Mouse (Mus musculus): ENCODE results near the gene Arl6ip6.

Gene Arl6ip6

DNA sequence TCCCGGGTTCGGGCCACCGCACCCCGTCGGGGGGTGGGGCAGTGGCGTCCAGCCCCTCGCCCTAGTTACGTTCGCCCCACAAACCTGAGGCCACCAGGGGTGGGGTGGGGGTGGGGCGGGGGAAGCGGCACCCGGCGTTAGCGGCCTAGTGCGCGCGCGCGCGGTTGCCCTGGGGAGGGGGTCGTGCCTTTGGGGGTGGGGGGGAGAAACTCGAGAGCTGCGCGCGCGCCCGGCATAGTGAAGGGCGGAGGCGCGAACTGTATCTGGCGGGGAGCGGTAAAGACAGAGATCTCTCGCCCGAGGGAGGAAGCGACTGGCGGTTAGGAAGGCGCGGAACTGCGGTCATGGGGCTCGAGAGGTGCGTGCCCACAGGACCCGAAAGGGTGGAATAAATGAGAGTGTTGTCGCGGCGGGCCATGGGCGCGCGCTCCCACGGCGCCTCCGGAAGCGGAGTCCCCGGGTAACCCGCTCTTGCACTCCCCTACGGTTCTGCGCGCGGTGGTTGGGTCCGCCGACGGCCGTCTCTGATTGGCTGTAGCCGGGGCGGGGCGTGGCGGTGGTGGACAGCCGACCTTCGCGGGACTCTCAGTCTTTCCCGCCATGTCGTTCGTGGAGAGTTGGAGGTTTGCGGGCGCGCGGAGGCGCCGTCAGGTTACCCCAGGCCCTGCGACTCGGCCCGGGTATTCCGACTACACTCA is at the start of gene Arl6ip6:
Arl6ip6 (plus strand) TSS at position 204 of the 698 bp plus-strand sequence.
- DNase-seq (ENCODE audit: low spot score), result peak; percentile 97

DNA sequence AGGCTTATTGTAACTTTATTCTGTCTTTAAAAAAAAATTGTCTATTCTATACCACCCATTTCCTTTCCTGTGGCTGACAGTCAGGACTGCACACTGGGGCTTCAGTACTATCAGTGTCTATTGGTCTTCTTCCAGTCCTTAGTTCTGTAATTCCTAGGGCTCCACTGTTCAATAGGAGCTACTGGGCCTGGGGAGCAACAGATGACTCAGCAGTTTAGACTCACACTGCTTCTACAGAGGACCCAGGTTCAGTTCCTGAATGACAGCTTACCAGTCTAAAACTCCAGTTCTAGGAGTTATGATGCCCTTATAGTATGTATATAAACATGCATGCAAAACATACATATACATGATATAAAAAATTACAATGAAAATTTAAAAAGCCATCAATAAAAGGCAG is 44.7 kb upstream of the Arl6ip6 start:
- DNase-seq (ENCODE audit: low spot score), result no peak

DNA sequence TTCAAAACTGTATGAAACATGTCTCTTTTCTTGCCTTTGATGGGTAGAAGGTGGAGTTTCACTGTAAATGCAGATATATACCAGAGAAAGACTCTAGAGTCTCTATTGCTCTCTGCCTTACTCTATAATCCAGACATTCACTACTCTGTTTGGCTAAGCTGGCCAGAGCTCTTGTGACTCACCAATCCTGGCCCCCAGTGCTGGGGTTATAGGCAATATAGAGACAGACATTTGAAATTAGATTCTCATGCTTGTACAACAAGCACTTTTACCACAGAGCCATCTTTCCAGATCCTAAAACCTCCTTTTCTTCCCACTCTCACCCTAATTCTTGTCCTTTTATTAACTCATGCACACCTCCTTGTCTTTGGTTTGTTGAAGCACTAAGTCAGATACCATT is 17.6 kb upstream of the Arl6ip6 start:
- no peak for DNase-seq (ENCODE audit: low spot score)

DNA sequence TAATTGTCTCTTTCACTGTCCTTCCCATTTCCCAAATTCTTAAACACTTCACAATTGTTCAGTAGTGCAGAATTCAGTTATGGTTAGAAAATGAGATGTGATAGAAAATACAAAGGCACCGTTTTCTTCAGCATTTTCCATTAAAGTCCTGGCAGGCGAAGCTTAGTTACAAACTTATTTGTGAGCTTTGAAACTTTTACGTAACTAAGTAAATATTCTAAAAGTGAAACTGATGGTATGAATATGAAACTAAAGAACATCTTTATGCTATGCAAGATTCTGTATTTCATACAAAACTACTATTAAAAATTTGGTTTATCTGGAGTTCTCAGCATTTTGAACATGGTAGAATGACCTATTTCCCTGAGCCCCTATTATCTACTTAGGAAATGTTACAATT is 12.6 kb upstream of the Arl6ip6 start:
- DNase-seq (ENCODE audit: low spot score), result no peak

DNA sequence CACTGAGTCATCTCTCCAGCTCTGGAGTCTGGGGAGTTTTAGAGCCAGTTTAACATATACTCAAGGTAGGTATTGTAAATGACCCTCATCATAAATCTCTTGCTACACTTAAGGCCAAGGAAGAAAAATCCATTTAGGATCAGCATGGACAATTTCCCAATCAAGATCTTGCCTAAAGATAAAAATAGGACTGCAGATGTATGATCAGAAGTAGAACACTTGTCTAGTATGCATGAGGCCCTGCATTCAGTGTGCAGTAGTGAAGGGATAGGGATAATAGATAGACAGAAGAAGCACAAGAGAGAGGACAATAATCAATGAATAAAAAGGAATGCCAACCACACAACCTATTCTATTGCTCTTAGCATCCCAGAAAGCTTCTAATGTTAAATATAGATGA is 11.7 kb upstream of the Arl6ip6 start:
- no peak for DNase-seq (ENCODE audit: low spot score)

DNA sequence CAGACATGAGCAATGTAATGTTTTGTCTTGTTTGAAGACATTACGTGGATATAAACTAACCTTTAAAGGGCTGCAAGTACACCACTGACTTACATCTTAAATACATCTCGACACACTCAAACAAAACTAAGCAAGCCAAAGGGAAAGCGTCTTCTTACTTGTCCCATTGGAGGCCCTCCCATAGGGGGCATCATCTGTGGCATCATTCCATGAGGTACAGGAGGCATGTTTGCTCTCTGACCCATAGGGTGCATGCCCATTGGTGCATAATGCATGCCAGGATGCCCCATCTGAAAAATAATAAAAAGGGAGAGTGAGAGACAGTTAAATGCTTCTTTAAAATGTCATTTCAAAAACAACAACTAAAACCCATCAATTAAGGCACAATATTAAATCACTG is 1.7 kb upstream of the Arl6ip6 start:
- peak; percentile 19 for DNase-seq (ENCODE audit: low spot score)

DNA sequence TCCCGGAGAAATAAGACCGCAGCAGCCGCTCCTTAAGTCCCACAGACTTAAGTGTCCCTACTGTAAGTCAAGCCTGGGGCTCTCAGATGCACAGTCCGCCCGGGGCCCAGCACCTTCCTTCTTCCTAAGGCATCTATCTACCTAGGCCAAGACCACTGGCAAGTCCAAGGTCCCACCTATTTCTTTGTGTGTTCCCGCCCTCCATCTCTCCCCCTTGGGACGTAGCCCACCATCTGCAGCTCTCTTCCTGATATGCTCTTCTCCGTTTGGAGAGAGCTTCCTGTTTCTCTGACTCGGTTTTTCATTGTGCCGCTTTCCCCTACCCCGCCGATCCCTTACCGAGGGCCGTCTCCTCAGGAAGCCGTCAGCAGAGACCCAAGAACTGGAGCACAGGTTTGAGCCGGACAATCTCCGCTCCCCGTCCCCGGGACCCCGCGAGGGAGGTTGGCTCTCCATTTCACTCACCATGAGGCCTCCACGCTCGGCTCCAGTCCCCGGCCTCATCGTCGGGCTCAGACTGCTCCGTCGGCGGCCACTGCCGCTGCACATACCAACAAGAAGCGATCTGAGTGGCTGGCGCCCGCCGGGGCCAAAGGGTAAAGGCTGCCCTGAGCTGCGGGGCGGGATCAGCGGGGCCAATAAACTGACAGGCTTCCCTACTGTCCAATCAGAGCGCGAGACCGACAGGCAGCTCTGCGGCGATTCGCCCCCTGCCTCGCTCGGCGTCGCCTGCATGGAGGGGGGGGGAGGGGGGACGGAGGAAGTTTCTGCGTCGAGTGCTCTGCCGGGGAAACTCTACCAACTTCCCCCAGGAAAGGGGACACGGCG is 628 bp upstream of the Arl6ip6 start, which contains the start of gene Prpf40a:
Prpf40a (minus strand) TSS at position 601 of the 828 bp plus-strand sequence.
- DNase-seq (ENCODE audit: low spot score), result peak; percentile 99

DNA sequence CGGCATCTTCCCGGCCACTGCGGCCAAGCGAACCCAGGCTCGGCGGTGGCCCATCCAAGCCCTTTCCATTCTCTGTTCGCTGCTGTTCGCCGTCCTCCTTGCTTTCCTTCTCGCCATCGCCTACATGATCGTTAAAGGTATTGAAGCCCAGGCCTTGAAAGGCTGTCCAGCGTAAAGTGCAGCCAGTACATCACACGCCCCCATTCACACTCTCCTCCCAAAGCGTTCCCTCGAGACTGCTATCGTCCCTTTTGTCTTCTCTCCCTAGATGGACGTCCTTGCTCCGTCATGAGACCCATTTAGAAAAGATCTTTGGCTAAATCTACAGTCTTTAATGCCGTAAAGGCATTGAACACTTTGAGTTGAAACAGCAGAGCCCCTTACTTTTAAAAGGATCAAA is 860 bp downstream of the Arl6ip6 start:
- DNase-seq (ENCODE audit: low spot score), result no peak

DNA sequence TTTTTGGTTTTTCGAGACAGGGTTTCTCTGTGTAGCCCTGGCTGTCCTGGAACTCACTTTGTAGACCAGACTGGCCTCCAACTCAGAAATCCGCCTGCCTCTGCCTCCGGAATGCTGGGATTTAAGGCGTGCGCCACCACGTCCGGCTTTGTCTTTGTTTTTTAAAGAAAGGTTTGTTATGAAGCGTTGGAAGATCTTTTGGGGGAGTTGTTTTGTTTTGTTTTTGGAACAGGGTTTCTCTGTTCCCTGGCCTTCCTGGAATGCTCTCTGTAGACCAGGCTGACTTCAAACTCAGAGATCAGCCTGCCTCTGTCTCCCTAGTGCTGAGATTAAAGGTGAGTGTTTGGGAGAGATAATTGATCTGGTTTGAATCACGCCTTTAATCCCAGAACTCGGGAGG is 4.9 kb downstream of the Arl6ip6 start:
- DNase-seq (ENCODE audit: low spot score), result no peak

DNA sequence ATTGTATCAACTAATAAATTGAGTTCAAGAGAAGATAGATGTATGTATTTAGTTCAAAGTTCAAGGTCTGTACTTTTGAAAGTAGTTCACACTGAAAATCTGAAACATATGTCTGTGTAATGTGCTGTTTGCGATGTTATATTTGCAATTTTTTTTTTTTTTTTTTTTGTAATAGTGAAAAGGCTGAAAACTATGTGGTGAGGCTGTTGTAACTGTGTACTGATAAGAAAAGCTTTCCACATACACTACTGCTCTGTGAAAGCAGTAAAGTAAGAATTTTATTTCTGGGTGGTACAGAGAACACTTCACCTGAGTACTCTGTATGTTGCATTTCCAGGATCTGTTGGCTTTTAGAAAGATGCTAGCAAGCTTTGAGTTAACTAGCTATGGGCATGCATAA is 7.7 kb downstream of the Arl6ip6 start:
- no peak for DNase-seq (ENCODE audit: low spot score)

DNA sequence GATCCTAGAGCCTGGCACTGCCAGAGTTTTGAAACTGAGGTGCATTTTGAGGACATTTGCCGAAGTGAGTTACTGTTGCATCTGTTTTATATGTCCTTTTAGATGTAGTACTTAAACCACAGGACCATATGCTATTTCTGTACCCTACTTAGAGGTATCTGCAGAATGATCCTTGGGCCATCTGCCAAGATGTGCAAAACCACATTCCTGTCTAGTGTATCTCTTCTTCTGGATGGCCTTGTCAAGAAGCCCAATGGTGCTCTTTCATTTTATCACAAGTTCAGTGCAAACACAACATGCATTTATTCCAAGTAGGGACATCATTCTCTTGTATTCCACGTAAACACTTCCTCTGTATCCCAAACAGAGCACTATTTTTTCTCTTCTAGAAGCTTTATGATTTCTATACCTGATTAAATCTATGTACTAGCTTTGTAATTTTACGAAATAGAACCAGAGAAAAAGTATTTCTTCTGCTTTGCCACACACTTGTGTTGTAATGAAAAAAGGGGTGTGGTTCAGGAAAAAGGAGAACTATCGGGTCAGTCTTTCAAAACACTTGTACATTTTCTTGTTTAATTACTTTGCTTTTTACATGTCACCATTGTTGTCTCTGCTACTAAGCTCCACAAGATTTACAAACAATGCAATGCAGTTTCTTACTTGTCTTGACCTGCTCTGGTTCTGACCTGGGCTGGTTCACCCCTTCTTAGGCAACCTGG is 8.8 kb downstream of the Arl6ip6 start:
- DNase-seq (ENCODE audit: low spot score), result no peak

DNA sequence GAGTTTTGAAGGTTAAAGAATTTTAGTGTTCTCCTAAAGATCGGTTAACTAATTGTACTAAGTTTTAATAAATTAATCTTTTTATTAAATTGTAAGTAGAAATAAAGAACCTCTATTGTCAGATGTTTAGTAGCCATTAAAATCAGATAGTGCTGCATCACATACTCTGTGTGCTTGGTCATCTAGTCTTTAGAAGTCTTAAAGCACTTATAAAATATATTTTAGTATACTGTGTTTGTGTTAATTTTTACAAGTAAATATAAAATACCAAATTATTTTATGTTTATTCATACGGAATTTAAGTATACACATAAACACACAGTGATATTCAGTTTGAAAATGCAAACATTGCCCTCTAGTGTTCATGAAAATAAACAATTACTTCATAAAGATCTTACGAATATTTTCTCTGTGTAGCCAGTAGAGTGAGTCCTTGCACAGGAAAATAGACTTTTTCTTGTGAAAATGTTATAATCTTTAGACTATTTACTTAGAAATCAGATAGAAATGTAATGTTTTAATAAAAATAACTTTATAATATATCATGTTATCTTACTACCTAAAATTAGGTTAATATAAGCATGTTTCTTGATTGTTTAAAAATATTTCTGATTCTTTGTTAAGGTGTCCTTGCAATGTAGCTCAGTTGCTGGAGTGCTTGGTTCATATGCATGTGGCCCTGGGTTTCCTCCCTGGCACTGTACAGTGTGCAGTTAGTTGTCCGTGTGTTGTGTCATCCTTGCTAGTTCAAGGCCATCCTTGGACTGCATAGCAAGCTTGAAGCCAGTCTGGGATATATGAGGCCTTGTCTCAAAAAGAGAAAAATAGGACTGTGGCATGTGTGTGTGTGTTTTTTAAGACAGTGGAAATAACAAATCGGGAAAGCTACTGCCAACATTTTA is 13.1 kb downstream of the Arl6ip6 start:
- DNase-seq (ENCODE audit: low spot score), result no peak

DNA sequence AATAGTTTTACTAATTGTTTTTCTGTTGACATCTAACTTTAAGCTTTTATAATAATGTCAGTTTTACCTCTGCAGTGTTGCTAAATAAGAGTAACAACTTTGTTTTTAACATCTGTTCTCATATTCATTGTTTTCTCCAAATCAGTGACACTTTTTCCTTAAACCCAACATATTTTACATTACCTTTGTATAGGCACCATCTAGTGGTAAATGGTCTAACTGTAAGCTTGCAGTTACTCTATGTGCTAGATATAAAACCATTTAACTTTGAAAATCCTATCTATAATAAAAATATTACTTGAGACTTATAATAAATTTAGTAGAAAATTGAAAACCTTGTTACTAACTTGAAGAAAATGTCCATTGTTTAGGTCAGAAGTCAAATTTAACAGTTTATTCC is 15.2 kb downstream of the Arl6ip6 start:
- no peak for DNase-seq (ENCODE audit: low spot score)

DNA sequence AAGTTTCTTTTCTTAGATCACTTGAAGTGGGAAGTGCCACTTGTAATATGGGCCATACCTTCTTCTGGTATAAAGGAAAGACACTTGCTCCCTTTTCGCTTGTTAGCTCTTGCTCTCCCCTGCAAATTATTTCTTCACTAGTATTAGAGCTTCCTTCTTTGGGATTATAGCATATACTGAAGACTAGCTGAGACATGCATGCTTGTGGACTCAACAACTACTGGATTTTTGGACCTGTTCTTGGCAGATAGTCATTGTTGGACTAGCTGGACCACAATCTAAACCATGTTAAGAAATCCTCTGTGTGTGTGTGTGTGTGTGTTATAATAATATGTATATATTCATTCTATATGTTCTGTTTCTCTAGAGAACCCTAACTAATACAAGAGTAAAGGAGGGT is 22.0 kb downstream of the Arl6ip6 start:
- DNase-seq (ENCODE audit: low spot score), result no peak

DNA sequence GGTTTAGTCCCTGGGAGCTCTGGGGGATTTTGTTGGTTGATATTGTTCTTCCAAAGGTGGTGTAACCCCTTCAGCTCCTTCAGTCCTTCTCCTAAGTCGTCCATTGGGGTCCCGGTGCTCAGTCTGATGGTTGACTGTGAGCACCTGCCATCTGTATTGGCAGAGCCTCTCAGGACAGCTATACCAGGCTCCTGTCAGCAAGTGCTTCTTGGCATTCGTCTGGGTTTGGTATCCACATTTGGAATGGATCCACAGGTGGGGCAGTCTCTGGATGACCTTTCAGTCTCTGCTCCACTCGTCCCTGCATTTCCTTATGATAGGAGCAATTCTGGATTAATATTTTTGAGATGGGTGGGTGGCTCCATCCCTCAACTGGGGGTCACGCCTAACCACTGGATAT is 30.7 kb downstream of the Arl6ip6 start:
- no peak for DNase-seq (ENCODE audit: low spot score)

DNA sequence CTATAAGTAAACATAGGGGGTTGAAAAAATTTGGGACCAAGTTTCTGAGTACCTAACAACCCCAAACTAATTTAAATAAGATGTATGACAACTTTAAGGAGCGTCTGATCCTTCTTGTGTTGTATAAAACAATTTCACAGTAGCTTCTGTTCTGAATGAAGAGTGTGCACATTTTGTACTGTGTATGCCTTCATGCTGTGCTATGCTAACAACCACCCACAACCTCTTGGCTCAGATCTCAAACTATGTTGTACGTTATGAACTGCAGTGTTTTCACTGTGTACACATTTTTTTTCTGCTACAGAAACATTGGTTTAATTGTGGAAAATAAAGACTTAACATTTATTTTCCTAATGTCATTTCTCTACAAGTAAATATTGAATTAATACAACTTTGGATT is 65.5 kb downstream of the Arl6ip6 start:
- DNase-seq (ENCODE audit: low spot score), result no peak
